Mouse (Mus musculus) adrenal gland, postnatal 0 days (tissue): ENCODE data around the gene Serpina6. TPM values are rescaled to one million over a fixed set of nuclear protein-coding genes. Genes with fewer than 3 reads are reported as not detected.

Experiments used
- polyA plus RNA-seq: library from polyadenylated mRNA; unstranded; fragments of >200 nt; fragmentation: Nextera tagmentation; extraction: Ambion mirVana; gene quantifications from 2 replicates; pipeline ENCODE4 v1.2.1, GENCODE M21; 2015

Gene Serpina6
- polyA plus RNA-seq, result 0.65 and 0.69 TPM in 2 replicates

GRCm38 (mm10) chr12:103656848-103657626 is at the start of gene Serpina6:
Serpina6 (minus strand) TSS chr12:103657212.

GRCm38 (mm10) chr12:103695429-103695828 is 38.4 kb upstream of the Serpina6 start, which contains the start of gene Serpina1f:
Serpina1f (minus strand) TSS chr12:103695529.

GRCm38 (mm10) chr12:103676039-103676438 is 19.0 kb upstream of the Serpina6 start, which contains the start of gene Serpina16:
Serpina16 (minus strand) TSS chr12:103676139.

GRCm38 (mm10) chr12:103631203-103631612 is 25.8 kb downstream of the Serpina6 start, which contains the start of gene Serpina10:
Serpina10 (minus strand) TSS chr12:103631444.

Other genes starting within 250 kb of the Serpina6 start
- 0.14 and 0.20 TPM in 2 replicates for gene 9330161L09Rik, start 249.4 kb downstream of the Serpina6 start, polyA plus RNA-seq
- gene Ddx24, start 231.4 kb downstream of the Serpina6 start, polyA plus RNA-seq, result 80.4 and 108 TPM in 2 replicates
- gene Ifi27, start 223.0 kb downstream of the Serpina6 start, polyA plus RNA-seq, result 467 and 633 TPM in 2 replicates
- 213 and 463 TPM in 2 replicates for gene Ifi27l2a, start 213.5 kb downstream of the Serpina6 start, polyA plus RNA-seq
- 0.25 and 1.2 TPM in 2 replicates for gene Ifi27l2b, start 200.0 kb downstream of the Serpina6 start, polyA plus RNA-seq
- gene Ppp4r4, start 124.9 kb downstream of the Serpina6 start, polyA plus RNA-seq, result 1.2 and 1.5 TPM in 2 replicates
- 1.3 and 1.5 TPM in 2 replicates for gene Serpina10, start 25.8 kb downstream of the Serpina6 start, polyA plus RNA-seq
- 0.08 TPM in 1 of 2 replicates, not detected in the other for gene Serpina16, start 18.9 kb upstream of the Serpina6 start, polyA plus RNA-seq
- not detected in 2 replicates for gene Serpina1f, start 38.3 kb upstream of the Serpina6 start, polyA plus RNA-seq
- gene Serpina1d, start 116.4 kb upstream of the Serpina6 start, polyA plus RNA-seq, result 59.0 and 87.8 TPM in 2 replicates
- 70.9 and 103 TPM in 2 replicates for gene Serpina1b, start 173.2 kb upstream of the Serpina6 start, polyA plus RNA-seq
- gene Serpina1a, start 206.3 kb upstream of the Serpina6 start, polyA plus RNA-seq, result 65.9 and 92.8 TPM in 2 replicates
- 28.3 and 41.0 TPM in 2 replicates for gene Serpina1c, start 247.7 kb upstream of the Serpina6 start, polyA plus RNA-seq